Mouse (Mus musculus): ENCODE measurements at regions not wholly inside any gene's neighbourhood (a gene's known extent, or its start where the extent isn't known, plus 50 kb on each side); places are given as distances from the start of the nearest gene placed in this dataset.
"Not testable (repeated sequence)": the region's sequence is repeated elsewhere in the genome, so short reads cannot be mapped to it uniquely, and the experiment has no call there.

- no peak for DNase-seq
These were observed 155.0 kb downstream of the Ube2e3 start for GRCm38 (mm10) chr2:79022954-79023353.

GRCm38 (mm10) chr2:79025678-79026077, 157.8 kb downstream of the Ube2e3 start:
- no peak for DNase-seq

GRCm38 (mm10) chr2:79030990-79031389, 163.1 kb downstream of the Ube2e3 start:
- no peak for DNase-seq

- DNase-seq, result no peak
These were observed 168.4 kb downstream of the Ube2e3 start for GRCm38 (mm10) chr2:79036296-79036695.

GRCm38 (mm10) chr2:79038624-79039023, 170.7 kb downstream of the Ube2e3 start:
- no peak for DNase-seq

DNA sequence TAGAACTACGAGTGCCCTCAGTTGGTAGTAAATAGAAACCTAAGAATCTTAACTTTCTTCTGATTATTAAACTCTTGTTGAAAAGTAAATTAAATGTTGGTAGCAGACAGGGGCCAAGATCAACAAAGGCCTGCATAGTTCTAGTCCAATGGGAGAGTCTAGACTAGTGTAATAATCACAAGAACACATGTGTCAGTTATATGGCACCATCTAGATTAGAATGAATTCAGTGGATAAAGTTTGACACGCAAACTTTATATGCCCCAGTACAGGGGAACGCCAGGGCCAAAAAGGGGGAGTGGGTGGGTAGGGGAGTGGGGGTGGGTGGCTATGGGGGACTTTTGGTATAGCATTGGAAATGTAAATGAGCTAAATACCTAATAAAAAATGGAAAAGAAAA, 176.9 kb downstream of the Ube2e3 start:
- DNase-seq, result not testable (repeated sequence)

- DNase-seq, result no peak
These were observed 177.6 kb downstream of the Ube2e3 start for GRCm38 (mm10) chr2:79045508-79045907.

- no peak for DNase-seq
These were observed 180.1 kb downstream of the Ube2e3 start for GRCm38 (mm10) chr2:79048020-79048419.

- DNase-seq, result no peak
These were observed 181.0 kb downstream of the Ube2e3 start for GRCm38 (mm10) chr2:79048777-79049537.

GRCm38 (mm10) chr2:79050495-79051046, 182.6 kb downstream of the Ube2e3 start:
- no peak for DNase-seq

- DNase-seq, result no peak
These were observed 184.3 kb downstream of the Ube2e3 start for GRCm38 (mm10) chr2:79052226-79052625.

DNA sequence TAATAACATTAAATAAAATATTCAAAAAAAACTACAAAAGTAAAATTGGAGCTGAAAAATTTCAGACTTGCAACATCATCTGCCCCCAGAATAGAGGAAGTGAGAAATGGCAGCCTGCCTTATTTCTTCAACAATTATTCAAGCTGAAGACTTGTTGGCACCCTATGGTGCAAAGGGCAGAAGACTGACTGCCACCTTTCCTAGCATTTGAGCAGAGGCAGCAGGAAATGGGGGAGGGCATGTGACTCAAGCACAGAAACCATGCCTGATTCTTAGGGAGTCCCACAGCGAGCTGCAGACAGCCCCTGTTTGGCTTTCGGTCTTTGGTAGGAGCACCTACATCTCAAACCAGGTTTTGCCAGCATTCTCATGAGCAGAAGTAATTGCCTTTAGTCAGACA, 188.2 kb downstream of the Ube2e3 start:
- DNase-seq, result peak; percentile 6 to 24

GRCm38 (mm10) chr2:79059115-79059943, 191.4 kb downstream of the Ube2e3 start:
- no peak for DNase-seq

DNA sequence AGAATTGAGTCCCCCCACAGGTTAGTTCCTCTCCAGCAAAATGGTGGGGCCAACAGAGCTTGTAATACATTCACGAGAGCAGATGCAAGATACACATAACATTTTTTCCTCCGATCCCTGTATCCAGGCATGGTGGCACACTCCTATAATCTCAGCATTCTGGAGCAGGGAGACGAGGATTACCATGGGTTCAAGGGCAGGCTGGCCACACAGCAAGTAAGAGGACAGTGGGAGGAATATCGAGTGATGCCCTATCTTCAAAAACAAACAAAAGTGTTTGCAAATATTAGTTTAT, 192.0 kb downstream of the Ube2e3 start:
- no peak for DNase-seq

GRCm38 (mm10) chr2:79060320-79060719, 192.4 kb downstream of the Ube2e3 start:
- no peak for DNase-seq

DNA sequence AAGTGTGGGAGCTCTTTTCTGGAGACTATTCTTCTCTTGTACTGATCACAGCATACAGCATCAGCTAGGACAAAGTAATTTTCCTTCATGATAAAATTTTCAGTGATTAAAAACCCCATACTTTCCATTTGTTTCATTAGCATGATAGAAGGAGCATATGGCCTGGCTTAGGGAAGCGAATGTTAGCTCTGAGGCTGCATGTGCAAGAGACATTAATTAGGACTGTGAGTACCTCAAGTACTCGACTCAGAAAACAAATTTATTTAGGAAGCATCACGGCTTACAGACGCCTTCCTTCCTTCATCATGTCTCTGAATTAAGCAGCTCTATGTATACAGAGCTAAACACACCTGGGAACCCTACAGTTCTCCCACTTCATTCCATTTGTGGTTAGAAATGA, 193.6 kb upstream of the Itga4 start:
- DNase-seq, result no peak

DNA sequence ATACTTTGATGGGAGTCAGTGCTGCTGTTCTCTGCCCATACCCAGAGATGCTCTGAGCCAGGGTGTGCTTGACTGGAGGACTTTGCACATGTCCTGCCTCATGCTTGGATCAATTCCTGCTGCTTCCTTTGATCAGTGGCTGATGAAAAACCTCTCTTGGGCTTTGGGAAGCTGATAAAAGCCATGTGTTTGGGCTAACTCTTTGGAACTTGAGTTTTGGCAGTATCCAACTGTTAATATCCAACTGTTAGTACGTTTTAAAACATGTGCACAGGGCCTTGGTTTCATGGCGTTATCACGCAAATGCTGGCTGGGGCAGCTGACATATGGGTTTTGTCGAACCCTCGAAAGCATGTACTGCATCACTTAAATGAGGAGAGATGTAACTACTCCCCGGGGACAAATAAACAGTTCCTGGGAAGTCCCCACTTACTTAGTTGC, 193.0 kb upstream of the Itga4 start:
- DNase-seq, result no peak

DNA sequence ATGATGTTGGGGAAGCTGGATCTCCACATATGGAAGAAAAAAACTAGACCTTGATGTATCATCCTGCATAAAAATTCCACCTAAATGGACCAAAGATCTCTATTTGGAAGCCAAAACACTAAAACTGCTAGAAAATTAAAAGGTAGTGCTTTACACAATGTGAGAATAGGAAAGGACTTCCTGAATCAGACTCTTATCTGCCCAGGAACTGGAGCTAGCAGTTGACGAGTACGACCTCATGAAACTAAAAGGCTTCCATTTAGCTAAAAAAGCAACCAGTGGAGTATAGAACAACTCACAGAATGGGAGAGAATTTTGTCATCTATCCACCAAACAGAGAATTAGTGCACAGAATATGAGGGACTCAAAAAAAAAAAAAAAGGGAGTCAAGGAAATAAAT, 191.6 kb upstream of the Itga4 start:
- no peak for DNase-seq

DNA sequence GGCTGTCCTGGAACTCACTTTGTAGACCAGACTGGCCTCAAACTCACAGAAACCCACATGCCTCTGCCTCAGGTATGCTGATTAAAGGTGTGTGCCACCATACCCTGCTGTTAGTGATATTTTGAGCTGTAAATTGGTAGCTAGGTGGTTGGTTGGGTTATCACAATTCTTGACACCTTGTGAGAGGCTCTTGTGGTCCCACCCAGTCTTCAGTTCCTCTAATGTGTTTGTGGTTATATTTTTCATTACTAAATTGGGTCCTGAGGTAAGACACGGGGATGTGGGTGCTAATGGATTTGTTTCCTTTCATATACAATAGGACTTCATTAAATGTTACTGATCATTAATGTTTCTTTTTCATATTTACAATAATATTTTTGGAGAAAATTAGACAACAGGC, 189.9 kb upstream of the Itga4 start:
- no peak for DNase-seq

- DNase-seq, result no peak
These were observed 179.1 kb upstream of the Itga4 start for GRCm38 (mm10) chr2:79076115-79076514.

DNA sequence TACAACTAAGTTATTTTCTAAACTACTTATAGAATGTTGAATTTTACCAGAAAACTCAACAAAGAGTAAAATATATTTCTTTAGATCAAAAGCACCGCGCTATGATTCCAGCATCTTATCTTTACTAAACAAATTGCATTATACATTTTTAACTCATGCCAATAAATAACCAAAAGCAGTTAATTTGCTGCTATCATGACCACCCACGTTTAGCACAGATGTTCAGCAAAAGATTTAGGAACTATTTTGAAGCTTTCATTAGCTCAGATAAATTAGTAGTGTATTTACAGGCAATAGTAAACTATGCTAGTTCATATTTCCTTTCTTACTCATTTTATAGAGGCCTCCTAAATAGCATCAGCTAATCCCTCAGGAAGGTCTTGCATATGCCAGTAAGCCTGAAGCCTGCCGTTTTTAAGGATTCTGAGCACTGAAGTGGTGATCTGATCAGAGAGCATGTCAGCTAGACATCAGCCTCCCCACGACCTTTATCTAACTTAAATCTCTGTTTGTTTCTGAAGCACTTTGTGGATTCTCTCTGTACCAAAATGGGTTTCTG, 176.3 kb upstream of the Itga4 start:
- no peak for DNase-seq

DNA sequence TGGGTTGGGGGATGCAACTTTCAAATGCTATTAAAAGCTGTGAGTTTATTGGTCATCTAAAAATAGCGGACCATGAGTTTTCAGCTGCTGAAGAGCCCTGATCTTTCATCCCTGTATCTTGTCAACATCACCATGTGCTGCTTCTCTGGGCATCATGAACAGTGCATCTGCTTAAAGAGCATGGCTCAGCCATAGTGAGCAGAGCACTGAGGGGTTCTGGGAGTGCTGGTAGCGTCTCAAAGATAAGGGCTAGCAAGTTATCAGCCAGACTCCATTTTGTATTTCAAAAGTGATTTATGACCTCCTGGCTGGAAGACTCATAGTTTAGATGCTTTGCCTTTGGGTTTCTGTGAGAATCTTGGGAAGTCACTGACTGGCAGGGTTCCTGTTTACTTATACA, 173.5 kb upstream of the Itga4 start:
- no peak for DNase-seq

DNA sequence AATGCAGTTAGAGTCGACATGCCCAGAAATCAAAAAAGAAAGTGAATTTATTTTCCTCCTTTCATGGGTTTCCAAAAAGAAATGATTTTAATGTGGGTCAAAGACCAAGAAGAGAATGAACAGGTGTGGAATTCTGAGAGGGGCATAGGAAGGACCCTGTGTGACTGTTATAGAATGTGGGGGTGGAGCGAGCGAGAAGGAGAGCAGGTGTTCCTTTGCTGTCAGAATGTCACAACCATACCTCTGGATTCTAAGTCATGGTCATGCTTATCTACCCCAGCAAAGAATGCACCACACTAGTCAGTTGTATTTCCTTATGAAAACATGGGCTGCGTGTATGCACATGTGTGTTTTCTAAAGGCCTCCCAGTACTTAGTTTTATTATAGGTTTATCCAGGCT, 168.9 kb upstream of the Itga4 start:
- DNase-seq, result peak in 1 of 2 experiments; percentile 30
